Mouse (Mus musculus): ENCODE measurements around the gene Apmap. TPM values are rescaled to one million over a fixed set of nuclear protein-coding genes. Genes with fewer than 3 reads are reported as not detected.

Gene Apmap
- 10 to 100 TPM; 62.2 to 67.1 TPM for total RNA-seq (2021)
- long read RNA-seq, experiment 1, transcript Apmap-201 (9 exons, 2,235 nt) = major isoform, 35 of 53 reads
- long read RNA-seq, experiment 1, partial matches to known transcripts = 13 of 53 reads
- long read RNA-seq, experiment 1, other reads (novel, unspliced or antisense) = 5 of 53 reads
- long read RNA-seq, experiment 2, transcript Apmap-201 (9 exons, 2,235 nt) = major isoform, 20 of 32 reads
- long read RNA-seq, experiment 2, partial matches to known transcripts = 9 of 32 reads
- long read RNA-seq, experiment 2, other reads (novel, unspliced or antisense) = 3 of 32 reads

DNA sequence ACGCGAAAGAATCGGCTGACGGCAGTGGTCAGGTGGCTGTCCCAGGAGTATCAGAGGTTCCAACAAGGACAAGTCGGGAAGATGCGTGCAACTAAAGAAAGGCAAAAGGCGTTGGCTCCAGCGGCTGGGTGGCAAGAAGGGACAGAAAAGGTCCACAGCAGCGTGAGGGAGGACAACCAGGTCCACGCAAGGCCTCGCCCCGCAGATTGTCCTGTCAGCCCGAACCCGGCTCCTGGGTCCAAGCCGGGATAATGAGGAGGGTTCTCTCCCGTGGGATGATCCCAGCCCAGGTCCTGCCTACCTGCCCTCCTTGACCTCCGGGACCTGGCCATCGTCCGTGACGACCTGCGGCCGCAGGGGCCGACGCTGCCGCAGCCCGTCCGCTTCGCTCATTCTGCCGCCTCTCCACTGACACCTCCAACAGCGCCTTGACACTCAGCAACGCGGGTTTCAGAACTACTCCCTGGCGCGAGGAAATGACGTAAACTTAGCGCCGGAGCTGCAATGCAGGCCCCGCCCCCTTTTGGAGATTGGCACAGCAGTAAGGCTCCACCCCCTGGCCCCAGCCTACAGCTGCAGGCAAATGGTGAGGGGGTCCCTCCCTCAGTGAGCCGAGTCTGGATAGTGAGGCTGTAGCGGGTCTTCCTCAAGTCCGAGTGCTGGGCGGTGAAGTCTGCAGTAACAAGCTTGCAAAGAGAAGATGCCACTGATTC, at the start of gene Apmap:
Gene Apmap, minus strand, starts transcription at position 481 of the 713 bp plus-strand sequence.
- DNase-seq = peak; percentile 96 to 97

- DNase-seq = no peak
Observed at GRCm38 (mm10) chr2:150656975-150657768, 48.8 kb upstream of the Apmap start.

- no peak for DNase-seq
Observed at GRCm38 (mm10) chr2:150656112-150656511, 47.7 kb upstream of the Apmap start.

- DNase-seq = peak; percentile 55 to 60
Observed at GRCm38 (mm10) chr2:150655290-150655689, 46.9 kb upstream of the Apmap start.

DNA sequence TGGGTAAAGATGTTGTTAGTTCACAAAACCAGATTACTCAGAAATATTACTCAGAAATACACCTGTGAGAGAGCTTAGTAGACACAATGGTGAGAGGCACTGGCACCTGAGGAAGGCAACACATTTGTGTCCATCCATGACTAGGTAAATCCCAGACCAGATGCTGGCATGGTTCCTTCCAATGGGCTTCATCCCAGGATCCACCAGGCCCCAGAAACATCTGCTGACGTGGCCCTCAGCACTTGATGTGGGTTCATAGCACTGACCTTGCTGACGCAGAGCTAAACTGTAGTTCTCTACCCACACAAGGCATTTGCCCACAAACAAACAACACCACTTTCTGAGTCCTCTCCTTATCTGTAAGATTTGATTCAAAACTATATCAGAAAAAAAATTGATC, 46.4 kb upstream of the Apmap start:
- peak; percentile 16 to 54 for DNase-seq

DNA sequence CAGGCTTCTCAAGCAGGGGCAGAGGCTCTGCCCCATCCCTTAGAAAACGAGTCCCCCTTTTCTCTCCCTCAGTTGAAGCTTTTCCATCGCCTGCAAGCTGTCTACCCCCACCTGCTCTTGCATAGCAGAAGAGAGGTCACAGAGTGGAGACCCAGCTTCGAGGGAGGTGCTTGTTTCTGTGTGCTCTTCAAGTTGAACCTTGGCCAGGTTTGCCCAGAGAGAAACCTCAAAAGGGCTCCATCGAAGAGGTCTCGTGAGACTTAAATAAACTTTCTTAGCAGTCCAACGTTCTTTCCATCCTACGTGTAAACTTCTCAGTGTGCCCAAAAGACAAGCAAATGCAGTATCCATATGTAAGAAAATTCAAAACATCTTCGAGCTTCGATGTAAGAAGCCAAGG, 43.0 kb upstream of the Apmap start:
- DNase-seq = no peak

- peak in 1 of 2 experiments; percentile 35 for DNase-seq
Observed at GRCm38 (mm10) chr2:150650511-150651074, 42.2 kb upstream of the Apmap start.

GRCm38 (mm10) chr2:150648300-150648895, 40.0 kb upstream of the Apmap start:
- peak; percentile 53 to 57 for DNase-seq

- peak in 1 of 2 experiments; percentile 30 for DNase-seq
Observed at GRCm38 (mm10) chr2:150647681-150648299, 39.4 kb upstream of the Apmap start.

DNA sequence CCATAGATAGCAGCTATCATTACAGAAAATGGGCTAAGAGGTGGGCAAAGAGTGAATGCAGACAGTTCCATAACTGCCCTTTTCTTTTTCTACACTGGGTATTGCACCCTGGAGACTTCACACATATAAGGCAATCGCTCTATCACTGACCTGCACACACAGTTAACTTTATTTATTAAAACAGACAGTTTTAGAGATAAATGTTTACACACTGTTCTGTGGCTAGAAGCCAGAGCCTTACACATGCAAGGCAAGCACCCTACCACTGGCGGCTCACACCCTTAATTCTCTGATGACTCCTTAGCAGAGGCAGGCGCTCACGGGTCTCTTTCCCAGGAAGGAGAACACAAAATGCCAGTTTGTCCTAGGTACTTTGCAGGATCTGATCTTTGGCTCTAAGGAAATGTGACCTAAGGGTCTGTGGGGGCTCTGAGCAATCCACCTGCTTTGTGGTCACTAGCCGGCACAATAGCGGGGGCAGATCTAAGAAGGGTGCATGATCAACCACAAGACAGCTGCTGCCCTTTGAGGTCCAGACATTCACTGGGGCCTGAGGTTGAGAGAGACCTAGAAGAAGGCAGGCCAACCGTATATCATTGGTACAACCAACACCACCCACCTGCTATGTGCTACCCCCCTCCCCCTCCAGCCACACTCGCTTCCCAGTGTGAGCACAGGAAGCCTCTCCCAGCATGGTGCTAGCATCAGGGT, 38.2 kb upstream of the Apmap start:
- no peak for DNase-seq

GRCm38 (mm10) chr2:150645225-150645624, 36.9 kb upstream of the Apmap start:
- no peak for DNase-seq

GRCm38 (mm10) chr2:150643726-150644415, 35.5 kb upstream of the Apmap start:
- DNase-seq = no peak

DNA sequence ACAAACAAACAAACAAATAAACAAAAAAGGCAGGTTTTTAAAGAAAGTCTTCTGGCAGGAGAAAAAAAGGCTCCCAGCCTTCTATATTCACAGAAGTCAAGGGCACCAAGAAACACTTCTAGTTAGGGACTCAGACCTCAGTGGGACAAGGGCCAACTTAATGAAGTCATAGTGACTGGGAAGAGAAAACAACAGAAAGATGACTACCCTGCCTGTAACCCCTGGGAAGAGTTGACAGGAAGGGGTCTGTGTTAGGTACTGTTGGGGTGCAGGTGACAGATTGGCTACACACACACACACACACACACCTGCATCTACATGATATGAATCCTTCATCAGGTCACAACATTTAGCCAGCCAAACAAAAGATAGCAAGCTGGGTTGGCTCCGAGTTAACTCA, 34.8 kb upstream of the Apmap start:
- no peak for DNase-seq

DNA sequence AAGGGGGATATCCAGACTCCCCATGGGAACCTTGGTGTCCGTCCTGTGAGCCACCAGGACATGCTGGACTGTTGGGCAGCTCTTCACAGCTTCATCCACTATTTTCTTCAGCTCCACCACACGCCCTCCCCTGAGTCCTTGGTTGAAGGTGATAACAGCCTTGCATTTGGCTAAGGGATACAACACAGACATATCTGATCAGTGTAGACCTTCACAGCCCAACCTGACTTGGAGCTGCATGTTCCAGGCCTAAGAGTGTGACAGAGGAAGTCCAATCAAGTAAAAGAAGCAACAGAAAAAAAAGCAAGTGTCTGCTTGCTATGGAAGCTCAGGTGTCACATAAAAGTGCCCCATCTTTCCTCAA, 30.0 kb upstream of the Apmap start:
- DNase-seq = no peak

DNA sequence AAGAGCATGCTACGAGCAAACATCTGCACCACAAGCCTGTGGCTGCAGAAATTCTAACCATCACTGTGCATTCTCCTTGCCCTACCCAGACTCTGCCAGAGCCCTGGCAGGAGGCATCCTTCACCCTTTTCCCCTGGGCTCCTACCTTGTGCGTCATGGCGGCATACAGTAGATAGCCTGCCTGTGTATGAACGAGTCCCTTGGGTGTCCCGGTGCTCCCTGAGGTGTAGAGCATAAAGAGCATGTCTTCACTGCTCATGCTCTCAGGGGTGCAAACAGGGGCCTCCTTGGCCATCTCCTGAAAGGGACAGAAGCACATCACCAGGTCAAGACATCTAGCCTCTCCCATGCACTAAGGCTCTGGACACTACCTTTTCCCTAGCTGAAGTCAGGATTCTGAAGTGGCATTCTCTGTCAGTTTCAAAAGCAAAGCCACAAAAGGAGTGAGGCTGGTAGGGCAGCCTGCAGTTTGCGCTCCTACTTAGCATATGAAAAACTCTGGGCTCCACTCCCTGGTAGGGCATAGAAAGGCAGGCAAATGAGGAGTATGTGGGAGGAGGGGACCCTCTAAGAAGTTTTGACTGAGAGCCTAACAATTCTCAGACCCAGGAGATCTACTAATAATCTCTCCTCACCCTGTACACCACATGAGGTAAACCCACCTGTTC, 29.5 kb upstream of the Apmap start:
- DNase-seq = no peak

DNA sequence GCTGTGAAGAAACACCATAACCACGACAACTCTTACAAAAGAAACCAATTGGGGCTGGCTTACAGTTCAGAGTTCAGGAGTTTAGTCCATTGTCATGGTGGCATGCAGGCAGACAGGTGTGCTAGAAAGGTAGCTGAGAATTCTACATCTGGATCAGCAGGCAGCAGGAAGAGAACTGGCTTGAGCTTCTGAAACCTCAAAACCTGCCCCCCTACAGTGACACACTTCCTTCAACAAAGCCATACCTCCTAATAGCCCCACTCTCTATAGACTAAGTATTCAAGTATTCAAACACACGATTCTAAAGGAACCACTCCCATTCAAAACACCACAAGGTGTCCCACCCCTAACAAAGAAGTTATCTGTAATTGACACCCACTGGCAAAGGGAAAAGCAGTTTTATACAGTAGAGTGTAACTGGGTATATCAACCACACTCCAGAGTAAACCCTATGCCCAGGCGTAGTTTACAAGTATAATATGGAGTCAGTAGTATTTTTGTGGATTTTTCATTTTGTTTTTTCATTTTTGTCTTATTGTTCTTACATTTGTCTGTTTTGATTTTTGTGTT, 27.6 kb upstream of the Apmap start:
- DNase-seq = no peak

- no peak for DNase-seq
Observed at GRCm38 (mm10) chr2:150629255-150629654, 20.9 kb upstream of the Apmap start.

- DNase-seq = no peak
Observed at GRCm38 (mm10) chr2:150627140-150627539, 18.8 kb upstream of the Apmap start.

DNA sequence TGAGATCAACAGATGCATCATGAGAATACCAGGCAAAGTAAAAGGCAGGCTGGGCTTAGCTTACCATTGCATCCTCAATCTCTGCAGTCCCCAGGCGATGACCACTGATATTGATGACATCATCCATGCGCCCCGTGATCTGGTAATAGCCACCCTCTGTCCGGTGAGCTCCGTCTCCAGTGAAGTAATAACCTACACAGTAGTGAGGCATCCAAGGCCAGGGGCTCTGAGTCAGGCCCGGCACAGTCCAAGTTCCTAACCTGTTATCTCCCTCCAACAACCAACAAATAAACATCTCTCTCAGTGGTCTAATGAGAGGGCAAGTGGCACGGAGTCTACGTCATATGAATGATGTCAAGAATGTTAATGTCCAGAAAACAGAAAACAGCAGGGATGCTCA, 16.6 kb upstream of the Apmap start:
- no peak for DNase-seq

DNA sequence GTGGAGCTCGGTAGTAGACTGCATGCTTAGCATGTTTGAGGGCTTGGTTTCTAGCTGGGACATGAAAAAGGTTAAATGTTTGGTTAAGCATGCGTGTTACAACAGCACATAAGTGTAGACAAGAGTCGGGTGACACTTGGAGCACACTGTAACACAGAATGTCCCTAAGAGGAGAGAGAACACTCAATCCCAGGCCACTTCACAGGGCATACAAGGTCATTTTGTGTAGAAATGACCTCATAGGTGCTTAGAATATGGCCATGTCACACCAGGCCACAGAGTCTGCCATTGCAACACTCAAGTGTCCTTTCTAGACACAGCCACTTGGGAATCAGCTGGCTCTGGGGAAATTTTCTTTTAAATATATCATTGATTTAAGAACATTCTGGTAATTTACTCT, 15.6 kb upstream of the Apmap start:
- DNase-seq = no peak
